Mouse (Mus musculus): ENCODE results near the gene Apoc3.
A peak's percentile ranks its signal among the peaks of the same experiment; 100 is the strongest.

DNA sequence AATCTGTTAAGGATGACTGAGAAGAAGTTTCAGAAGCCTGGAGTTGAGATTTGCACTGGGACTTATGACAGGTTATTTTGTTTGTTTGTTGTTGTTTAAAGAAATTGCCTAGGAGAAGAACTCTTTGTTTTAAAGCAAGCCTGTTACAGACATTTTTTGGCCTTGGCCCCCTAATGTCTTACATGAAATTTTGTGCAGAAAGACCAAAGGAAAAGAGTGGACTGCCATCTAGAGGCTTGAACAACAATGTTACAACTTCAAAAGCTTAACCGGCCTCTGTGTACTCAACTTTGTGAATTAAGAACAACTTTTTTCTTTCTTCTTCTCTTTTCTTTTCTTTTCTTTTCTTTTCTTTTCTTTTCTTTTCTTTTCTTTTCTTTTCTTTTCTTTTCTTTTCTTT lies 43.8 kb downstream of the Apoc3 start:
- TF ChIP-seq CTCF (IDR thresholded peaks at IDR 0.05; ENCODE audit: borderline replicate concordance, extremely low read depth, insufficient read depth, insufficient read length) (peak; percentile 41; the same call in 1 of the 2 replicates), POLR2A (IDR thresholded peaks at IDR 0.05; ENCODE audit: borderline replicate concordance, extremely low read depth, insufficient read depth, insufficient read length, poor library complexity, severe bottlenecking) (no peak)

Data from brain, embryonic 14.5 days (tissue).